Mouse (Mus musculus): ENCODE results near the gene Kif3c.

DNA sequence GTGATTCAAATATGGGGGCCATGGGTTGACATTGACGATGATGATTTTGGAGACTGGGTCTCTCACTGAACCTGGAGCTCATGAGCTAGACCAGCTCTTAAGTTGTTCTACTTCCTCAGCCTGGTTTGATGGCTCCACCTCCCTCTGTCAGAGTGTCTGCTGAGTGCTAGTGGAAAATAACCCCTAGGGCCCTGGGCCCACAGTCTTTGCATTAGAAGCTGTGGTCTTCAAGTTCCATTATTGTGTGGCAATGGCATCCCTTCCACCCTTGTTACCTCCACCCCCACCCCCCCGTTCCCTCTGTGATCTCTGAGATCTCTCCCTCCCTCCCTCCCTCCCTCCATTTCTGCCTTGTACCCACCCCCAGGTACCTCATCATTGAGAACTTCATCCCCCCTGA is 25.1 kb downstream of the Kif3c start:
- TF ChIP-seq CTCF (IDR thresholded peaks at IDR 0.05; ENCODE audit: low read depth, low read length) (no peak), POLR2A (IDR thresholded peaks at IDR 0.05; ENCODE audit: insufficient read depth, low read length) (no peak)

All from ES-Bruce4 (cell line).